Mouse (Mus musculus) adrenal gland (tissue): Measurements from ENCODE around the gene Tom1.

Experiments
- intact Hi-C: fragments of 180-260 bp; cut with DNase I; formaldehyde crosslinking; loops from one replicate; pipeline ENCODE4 v1.15.1; 2025

Gene Tom1

DNA sequence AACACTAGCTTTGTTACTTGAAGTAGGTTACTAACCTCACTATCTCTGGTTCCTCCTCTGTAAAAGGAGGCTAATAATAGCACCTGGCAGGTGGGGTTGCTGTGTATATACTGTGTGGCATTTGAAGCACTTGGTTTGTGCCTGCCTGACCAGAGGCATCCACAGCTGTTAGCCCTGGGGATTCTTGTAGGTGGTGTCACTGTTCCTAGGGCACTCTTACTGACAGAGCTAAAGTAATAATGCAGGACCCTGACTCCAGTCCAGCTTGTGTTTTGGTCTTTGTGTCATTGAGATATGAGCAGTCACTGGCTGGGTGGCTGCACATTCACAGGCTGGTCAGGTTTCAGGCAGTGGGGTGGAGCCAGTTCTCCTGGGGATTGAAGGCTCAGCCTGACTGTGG, 5.0 kb downstream of the Tom1 start:
- intact Hi-C loops, result no loop called here

DNA sequence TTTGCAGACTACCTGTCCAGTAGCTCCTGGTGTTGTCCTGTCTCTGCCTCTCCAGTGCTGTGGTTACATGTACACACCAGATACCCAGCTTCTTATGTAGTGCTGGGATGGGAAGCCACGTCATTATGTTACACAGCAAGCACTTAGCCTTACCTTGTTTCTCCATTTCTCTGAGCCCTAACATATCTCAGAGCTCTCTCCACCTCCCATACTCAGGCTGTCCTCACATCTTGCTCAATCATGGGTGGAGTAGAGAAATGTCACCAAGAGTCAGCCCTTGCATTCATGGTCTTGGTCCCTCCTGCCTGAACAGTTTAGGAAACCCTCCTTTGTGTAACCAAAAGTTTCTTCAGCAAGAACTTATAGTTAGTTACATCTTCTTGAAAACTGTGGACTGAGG, 6.2 kb downstream of the Tom1 start:
- intact Hi-C loops, result no loop called here

DNA sequence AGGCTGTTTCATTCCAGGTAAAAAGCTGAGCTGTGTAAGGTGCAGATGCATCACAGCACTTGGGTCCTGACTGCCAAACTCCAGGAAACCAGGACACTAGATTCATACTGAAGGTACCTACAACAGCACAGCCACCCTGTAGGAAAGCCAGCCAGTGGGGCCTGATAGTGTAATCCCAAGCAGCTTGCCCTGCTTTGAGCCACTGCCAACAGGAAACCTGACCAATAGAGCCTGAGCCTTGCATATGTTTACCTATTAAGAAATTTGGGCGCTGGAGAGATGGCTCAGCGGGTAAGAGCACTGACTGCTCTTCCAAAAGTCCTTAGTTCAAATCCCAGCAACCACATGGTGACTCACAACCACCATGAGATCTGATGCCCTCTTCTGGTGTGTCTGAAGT, 8.7 kb downstream of the Tom1 start:
- intact Hi-C loops, result no loop called here

DNA sequence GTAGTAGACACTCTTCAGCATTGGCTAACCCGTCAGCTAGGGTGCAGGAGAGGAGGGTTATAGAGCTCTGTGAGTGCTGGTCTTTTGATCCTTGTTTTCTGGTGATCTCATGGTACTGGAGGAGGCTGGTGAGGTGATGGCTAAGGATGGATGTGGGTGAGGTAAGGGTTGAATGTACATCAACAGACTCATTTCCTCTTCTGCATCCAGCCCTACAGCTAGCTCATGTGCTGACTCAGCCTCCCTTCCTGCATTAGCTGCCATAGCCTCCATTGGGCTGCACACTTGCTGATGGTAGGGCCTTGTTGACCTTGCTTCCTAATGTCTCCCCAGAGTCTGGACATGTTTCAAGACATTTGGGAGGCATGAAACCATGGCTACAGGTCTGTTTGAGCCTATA, 9.5 kb downstream of the Tom1 start:
- intact Hi-C loops, result no loop called here

DNA sequence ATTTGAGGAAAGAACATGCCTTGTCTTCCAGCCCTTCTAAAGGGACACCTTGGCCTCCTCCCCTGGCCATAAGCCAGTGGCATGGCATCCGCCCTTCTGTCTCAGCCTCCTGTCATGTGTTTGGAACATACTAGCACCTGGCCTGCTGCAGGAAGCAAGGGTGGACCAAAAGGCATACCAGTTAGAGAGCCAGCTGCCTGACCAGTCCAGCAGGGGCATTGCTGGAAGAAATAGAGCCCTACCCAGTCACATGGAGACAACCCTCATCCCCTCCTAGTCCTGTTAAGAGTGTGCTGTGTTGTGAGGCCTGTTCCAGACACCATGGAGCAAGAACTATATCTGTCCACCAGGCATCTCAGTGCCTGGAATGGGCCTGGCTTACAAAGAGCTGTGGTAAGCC, 12.8 kb downstream of the Tom1 start:
- intact Hi-C loops, result no loop called here

DNA sequence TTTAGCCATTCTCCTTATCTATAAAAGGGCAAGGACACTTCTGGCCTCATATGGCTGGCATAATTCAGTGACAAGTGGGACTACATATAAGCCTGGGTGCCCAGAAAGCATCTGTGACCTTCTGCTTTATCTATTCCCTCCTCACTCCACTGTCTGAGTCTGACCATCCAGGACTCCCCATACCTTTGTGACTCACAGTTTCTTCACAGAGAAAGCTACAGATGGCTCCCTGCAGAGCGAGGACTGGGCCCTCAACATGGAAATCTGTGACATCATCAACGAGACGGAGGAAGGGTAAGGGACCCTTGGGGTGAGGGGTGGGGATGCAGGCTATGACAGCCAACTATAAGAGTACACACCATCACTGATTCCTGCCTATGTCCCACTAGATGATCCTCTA, 14.3 kb downstream of the Tom1 start:
- intact Hi-C loops, result no loop called here

DNA sequence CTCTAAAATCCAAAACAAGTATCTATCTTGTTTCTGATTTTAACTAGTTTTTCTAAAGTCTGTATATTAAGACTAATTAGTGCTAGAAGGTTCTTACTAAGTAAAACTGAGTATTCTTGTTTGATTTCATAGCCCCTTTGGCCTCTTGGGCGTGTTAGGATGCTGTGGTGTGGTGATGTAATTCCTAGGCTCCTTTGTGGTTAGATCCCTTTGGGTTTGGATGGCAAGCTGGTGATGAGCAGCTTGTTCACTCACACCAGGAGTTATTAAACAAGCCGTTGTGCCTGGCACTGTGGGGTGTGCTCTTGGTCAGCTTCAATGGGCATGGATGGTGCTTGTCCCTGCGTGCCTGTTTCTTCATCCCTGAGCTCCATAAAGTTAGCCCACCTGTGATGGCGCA, 19.8 kb downstream of the Tom1 start:
- intact Hi-C loops, result no loop called here

DNA sequence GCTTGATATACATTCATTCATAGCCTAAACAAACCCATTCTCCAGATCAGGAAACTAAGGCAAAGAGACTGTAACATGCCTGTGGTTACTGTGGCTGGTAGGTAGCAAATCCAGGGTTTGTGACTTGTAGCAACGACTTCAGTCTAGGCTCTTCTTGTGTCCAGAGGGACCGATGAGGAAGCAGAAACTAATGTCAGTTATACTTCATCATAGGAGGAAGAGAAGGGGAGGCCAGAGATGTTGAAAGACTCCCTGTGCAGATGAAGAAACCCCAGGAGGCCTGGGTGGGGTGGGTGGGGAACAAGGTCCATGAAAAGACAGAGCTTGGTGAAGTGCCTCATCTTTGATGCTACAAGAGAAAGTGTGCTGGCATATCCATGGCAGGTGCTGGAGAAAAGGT, 22.2 kb downstream of the Tom1 start:
- intact Hi-C loops, result no loop called here

DNA sequence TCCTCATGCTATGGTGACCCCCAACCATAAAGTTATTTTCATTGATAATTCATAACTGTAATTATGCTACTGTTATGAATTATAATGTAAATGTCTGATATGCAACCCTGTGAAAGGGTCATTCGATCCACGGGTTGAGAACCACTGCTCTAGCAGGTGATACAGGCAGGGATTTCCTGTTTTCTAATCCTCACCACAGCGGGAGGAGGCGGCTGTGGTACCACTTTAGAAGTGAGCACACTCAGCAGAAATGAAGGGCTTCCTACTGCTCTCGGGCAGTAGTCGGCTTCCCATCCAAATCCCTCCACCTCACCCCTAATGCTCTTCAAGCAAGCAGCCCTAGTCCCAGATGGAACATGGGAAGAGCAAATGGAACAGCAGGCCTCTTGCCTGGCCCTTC, 26.5 kb downstream of the Tom1 start:
- intact Hi-C loops, result no loop called here

DNA sequence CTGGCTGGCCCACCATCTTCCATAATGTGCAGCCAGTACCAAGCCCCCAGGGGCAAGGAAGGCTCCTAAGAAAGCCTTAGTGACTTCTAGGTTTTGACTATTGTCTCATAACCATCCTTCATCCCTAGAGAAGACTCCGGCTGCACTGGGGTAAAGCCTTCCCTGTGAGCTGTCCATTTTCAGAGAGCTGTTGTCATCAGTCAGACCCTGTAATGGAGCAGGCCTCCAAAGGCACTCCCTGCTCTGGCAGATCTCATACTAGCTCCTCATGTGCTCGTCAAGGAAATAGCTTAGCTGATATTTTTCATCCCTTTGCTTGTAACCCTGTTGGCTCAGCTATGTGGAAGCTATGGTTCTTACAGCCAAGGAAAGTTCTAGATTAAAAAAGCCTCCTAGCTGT, 27.3 kb downstream of the Tom1 start:
- intact Hi-C loops, result no loop called here

DNA sequence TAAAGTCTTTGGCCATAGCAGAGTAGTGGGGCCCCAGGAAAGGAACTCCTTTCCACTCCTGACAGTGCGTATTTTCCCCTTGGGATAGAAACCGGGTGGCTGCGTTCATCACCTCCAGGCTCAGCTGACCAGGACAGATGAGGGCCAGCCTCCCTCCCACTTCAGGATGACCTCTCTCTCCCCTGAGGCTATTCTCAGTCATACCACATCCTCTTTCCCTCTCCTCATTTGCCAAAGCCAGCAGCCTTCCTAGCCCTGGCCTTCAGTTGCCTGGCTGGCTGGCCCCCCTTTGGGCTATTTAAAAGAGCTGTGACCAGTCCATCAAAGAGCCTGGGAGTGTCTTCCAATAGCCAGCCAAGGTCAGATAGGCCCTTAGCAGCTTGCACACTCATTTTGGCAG, 29.8 kb downstream of the Tom1 start:
- intact Hi-C loops, result no loop called here

DNA sequence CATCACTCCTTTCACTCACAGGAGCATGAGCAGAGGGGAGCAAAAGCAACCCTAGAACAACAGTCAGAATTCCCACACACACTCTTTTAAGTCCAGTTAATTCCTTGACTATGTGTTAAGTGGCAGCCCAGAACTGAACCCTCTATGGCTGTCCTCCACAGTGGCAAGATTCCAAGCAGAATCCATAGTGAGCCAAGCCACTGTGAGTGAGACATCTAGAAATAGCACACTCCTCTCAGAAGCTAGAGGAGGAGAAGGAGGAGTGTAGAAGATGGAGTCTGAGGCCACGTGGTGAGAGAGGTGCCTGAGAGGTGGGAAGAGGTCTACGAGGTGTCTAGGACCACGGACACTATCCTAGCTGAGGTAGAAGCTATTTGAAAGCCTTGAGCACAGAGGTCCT, 31.3 kb downstream of the Tom1 start:
- intact Hi-C loops, result no loop called here

DNA sequence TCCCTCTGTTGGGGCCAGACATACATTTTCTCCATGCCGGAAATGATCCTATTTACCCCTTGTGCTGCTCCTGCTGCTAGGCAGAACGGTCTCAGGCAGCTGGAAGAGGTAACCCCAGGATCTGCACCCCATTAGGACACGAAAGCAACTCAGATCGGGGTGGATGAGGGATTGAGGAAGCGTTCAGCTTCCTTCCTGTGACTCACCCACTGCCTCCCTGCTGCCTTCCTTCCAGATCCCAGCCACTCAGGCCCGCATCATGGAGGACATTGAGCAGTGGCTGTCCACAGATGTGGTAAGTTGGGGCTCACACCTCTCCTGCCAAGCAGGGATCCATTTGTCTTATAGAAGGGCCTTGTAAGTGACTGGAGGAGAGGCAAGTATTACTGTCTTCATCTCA, 33.8 kb downstream of the Tom1 start:
- intact Hi-C loops, result no loop called here

DNA sequence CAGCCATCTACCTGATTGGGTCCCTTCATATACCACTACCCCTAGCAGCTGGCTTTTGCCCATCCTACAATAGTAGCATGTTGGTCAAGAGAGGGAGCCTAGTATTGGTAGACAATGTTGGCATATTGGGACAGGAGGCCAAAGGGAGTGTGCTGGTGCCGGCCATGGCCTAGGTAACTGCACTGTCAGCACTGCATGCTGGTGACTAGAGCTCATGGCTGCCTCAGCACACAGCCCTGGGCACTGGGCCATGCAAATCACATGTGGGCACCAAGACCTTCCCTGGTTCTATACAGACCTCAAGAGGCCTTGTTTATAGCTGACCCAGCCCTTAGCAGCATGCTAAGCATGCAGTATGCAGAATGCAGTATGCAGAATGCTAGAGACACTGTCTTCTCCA, 36.8 kb downstream of the Tom1 start:
- intact Hi-C loops, result loop anchor here (2.0 kb wide), 1 partner anchor 149 kb away; no protein-coding TSS in a partner anchor

DNA sequence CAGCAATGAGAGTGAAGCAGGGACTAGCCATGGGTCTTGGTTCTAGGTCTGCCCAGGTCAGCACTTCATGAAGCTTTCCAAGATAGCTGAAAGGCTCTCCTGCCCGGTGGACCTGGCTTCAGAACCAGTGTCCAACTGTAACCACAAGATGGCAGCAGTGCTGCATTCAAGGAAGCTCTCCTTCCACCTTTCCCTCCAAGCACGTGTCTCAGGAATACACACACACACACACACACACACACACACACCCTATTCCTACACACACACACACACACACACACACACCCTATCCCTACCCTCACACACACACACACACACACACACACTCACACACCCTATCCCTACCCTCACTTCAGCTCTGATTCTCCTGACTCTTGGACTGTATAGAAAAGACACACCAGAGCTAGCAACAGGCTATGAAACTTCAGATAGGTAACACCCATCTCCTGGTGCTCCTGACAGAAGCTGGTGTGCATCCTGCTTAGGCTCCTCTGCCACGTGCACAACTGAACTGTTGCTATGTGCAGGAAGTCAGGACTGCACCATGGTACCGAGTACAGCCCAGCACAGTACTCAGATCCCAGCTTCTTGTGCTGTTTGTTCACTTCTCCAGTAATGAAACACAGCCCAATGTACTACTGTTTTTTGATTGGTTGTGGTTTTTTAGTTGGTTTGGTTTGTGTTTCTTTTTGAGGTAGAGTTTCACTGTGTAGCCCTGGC, 38.3 kb downstream of the Tom1 start:
- intact Hi-C loops, result loop anchor here (1.0 to 2.0 kb wide), 2 partner anchors 37 to 147 kb away; no protein-coding TSS in a partner anchor

DNA sequence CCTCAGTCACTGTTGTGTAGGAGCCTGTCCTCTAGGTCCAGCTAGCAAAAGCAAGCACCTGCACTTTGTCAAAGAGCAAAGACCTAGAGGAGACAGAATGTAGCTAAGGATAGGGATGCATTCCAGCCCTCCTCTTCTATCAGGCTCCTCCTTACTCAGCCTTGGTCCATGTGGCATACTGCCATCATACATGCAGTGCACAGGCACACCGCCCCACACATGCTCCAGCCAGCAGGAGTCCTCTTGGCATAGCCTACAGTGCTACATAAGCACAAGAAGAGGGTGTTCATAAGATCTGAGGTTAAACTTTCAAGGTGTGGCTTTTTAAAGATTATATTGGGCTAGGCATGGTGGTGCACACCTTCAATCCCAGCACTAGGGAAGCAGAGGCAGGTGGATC, 41.4 kb downstream of the Tom1 start:
- intact Hi-C loops, result no loop called here

DNA sequence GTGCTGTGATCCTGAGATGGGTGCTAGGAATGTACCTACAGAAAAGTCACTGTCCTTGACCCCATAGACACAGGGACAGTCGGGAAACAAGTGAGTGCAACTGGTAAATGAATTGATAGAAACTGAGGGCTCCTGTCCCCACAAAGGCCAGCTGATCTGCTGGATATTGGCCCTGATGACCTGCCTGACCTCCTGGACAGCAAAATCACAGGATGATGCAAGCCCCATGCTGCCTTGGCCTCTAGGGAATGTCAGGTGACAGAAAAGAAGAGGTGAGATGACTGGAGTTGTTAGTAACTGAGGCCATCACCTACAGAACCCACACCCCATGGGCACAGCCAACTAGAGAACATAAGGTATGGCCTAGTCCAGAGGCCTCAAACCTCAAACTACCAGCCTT, 44.7 kb downstream of the Tom1 start:
- intact Hi-C loops, result no loop called here

DNA sequence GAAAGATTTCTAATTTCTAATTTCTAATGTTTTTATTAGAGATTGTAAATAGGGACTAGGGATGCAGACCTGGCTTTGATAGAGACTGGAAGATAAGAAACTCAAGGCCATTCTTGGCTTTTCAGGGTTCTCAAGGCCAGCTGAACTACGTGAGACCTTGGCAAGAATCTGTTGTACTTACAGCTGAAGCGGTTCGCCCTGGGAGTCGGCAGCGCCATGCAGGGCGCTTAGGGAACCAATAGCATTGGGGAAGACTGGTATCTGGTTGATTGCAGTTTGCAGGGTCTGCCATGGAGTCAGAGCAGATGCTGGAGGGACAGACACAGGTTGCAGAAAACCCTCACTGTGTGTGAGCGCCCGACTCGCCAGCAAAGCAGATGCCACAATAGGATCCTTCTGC, 45.3 kb downstream of the Tom1 start:
- intact Hi-C loops, result no loop called here

DNA sequence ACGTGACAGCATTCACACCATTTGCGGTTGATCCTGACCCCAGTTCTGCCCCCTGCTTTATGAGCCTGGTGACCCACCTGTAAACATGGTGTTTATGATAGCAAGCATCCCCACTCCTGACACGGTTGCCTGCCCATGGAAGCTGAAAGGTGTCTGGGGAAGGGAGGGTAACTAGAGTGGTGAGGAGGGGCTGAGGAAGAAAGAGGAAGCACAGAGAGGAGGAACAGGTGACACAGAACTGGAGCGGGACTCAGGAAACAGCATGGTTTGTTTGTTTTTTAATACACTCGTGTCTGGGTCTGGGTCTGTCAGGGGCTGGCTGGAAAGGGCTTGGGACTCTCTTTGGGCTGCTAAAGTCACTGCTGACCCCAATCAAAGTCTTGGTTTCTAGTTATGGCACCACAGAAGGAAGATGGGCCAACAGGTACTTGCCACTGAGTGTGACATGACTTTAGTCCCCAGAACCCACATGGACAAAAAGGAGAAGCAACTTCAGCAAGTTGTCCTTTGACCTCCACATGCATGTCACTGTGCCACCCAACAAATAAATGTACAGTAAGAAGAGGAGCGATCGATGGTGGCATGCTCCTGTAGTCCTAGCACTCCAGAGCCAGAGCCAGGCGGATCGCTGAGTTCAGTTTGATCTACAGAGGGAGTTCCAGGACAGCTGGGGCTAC, 48.0 kb downstream of the Tom1 start:
- intact Hi-C loops, result no loop called here

DNA sequence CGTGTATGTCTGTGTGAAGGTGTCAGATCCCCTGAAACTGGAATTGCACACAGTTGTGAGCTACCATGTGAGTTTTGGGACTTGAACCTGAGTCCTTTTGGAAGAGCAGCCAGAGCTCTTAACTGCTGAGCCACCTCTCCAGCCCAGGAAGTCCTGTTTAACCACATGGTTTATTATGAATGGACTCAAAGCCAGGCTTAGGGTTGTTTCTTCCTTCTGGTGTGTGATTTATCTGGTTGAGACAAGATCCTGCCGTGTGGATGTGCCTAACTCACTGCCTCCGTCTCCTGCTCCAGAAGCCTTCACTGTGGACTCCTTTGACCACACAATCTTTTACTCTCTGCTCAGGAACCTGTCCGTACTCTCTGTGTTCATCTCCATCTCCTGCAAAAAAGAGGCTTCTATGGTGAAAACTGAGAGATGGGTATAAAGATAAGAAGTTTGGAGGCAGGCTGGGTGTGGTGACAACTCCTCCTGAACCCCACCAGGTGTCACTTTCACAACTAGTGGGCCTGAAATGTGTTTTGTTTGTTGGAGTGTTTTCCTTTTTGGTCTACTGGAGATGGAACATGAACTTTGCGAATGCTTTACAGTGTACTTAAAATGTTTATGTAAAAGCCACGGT, 48.8 kb downstream of the Tom1 start:
- intact Hi-C loops, result no loop called here

DNA sequence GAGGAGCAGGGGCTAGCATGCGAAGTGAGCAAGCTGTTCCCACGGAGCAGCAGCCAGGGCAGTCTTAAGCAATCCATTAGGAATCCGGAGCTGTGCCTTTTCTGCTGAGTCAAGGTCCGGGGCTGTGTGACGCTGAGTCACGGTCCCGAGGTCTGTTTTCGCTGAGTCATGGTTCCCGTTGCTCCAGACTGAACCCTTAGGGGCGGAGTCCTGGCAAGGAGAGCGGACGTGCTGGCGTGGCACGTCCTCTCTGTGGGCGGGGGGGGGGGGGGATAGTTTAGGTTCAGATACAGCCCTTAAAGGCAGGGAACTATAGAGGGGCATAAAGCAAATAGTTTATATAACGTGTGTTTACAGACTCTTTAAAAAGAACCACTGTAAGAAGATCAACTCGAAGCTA, 50.3 kb downstream of the Tom1 start:
- intact Hi-C loops, result no loop called here

DNA sequence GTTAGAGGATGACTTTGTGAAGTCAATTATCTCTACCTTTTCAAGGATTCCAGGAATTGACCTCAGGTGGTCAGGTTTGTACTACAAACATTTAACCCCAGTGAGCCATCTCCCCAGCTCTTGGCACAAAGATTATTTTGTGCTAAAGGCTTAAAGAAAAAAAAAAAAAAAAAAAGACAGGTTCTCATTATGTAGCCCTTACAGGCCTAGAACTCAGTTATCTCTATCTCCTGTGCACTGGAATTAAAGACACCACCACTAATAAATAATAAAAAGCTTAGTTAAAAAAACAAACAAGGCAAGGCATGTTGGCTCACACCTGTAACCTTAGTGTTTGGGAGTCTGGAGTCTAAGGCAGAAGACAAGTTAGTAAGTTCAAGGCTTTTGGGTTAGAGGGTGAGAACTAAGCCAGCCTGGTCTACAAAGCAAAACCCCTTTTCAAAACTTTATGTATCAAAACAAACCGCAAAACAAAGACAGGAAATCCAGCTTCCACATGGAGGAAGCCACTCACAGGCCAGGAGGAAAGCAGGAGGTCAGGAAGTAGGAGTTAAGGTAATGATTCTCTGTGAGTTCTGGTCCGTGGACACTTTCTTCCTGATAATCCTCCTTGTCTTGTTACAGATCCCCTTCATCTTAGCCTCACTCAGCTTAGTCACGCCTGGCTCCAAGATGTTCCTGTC, 51.0 kb downstream of the Tom1 start:
- intact Hi-C loops, result no loop called here
